8 mouse cellular contexts compared by ENCODE assay signal in genomic region chr9:121366135-121366863, GRCm38 (mm10).
DNase-seq lines count a peak whose midpoint lies in the region; ATAC-seq lines count a peak whose summit lies in the region.

No protein-coding gene starts in this region.

- 48% methylated on average over 18 of the region's 18 CpGs for WGBS in hindbrain, embryonic 16.5 days
- WGBS in neural tube, embryonic 14.5 days: 41% methylated on average over 18 of the region's 18 CpGs

- peak; percentile 80 for ATAC-seq in hindbrain, embryonic 16.5 days
- ATAC-seq in neural tube, embryonic 14.5 days (ENCODE audit: low read depth): peak; percentile 62
- ATAC-seq in granulocyte monocyte progenitor cell, adult 5-6 weeks (replicated peaks; ENCODE audit: poor library complexity, severe bottlenecking): no peak
- no peak for ATAC-seq in activated CD4-positive, CD25-positive, alpha-beta regulatory T cell, adult 4 months

- no peaks in the 10 kb centered on the region for H3K36me3 ChIP-seq in hindbrain, embryonic 16.5 days (ENCODE audit: control insufficient read depth, insufficient read depth, low read length)
- H3K36me3 ChIP-seq in neural tube, embryonic 14.5 days (ENCODE audit: control insufficient read depth, insufficient read depth, low read length): no peaks in the 10 kb centered on the region

- peak overlapping the region; percentile 41 for H3K4me2 ChIP-seq in hindbrain, embryonic 16.5 days (ENCODE audit: low read length)
- H3K4me2 ChIP-seq in neural tube, embryonic 14.5 days (ENCODE audit: low read depth, low read length): 0 out of 2 replicates have a peak overlapping the region, but pooled peaks have one; percentile 33

- H3K4me3 ChIP-seq in hindbrain, embryonic 16.5 days (ENCODE audit: low read length): no peak overlapping the region
- H3K4me3 ChIP-seq in neural tube, embryonic 14.5 days (ENCODE audit: low read depth, low read length): no peak overlapping the region

- peak; percentile 75 for DNase-seq in kidney, adult 9 months
- no peak for DNase-seq in kidney, postnatal 14 days
- peak; percentile 90 for DNase-seq in adrenal gland, postnatal 14 days
- peak; percentile 76 for DNase-seq in fat pad, adult 2 months (ENCODE audit: extremely low read depth, low read depth, low spot score)

- H3K27ac ChIP-seq in hindbrain, embryonic 16.5 days (ENCODE audit: low read depth, low read length): peak overlapping the region; percentile 83
- H3K27ac ChIP-seq in neural tube, embryonic 14.5 days (ENCODE audit: low read depth, low read length): peak overlapping the region; percentile 77

- no peaks in the 10 kb centered on the region for H3K9me3 ChIP-seq in hindbrain, embryonic 16.5 days (ENCODE audit: control insufficient read depth, low read length)
- no peaks in the 10 kb centered on the region for H3K9me3 ChIP-seq in neural tube, embryonic 14.5 days (ENCODE audit: control insufficient read depth, low read length)

- peaks cover 24% of the 10 kb centered on the region for H3K4me1 ChIP-seq in hindbrain, embryonic 16.5 days (ENCODE audit: control insufficient read depth, insufficient read depth, low read depth, low read length)
- H3K4me1 ChIP-seq in neural tube, embryonic 14.5 days (ENCODE audit: control insufficient read depth, insufficient read depth, low read length): peaks cover 19% of the 10 kb centered on the region

- no peaks in the 10 kb centered on the region for H3K27me3 ChIP-seq in hindbrain, embryonic 16.5 days (replicated peaks; ENCODE audit: control insufficient read depth, insufficient read depth, low read length)
- H3K27me3 ChIP-seq in neural tube, embryonic 14.5 days (ENCODE audit: control insufficient read depth, insufficient read depth, low read length): no peaks in the 10 kb centered on the region

- H3K9ac ChIP-seq in hindbrain, embryonic 16.5 days (ENCODE audit: low read depth, low read length): no peak overlapping the region
- H3K9ac ChIP-seq in neural tube, embryonic 14.5 days (replicated peaks; ENCODE audit: low read depth, low read length): 0 out of 2 replicates have a peak overlapping the region, but pooled peaks have one; percentile 21

Comparison
In these comparisons a context has a peak if more than half of its experiments do, and no peak if none do; other contexts are left out.
1. ATAC-seq: peak in hindbrain, embryonic 16.5 days (single experiment) and neural tube, embryonic 14.5 days (single experiment); none in granulocyte monocyte progenitor cell, adult 5-6 weeks (single experiment) and activated CD4-positive, CD25-positive, alpha-beta regulatory T cell, adult 4 months (single experiment).